10 mouse cellular contexts compared by ENCODE assay signal in the genomic region with DNA sequence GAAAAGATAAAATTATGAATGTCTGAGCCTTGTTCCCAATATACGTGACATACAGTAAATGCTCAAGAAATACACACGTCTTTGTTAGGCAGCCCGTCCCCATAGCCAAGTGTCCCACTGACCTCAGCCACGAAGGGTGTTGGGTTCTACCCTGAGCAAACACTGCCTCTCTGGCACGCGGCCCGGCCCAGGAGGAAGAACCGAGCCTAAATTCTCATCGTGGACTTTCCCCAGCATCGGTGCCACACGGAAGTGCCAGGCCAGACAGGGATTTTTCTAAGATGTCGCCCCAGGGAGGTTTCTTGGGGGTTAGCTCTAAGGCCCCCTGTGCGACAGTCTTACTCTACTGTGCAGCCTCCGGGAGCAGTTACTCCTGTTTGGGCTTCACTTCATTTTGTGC. TPM values are rescaled to one million over a fixed set of nuclear protein-coding genes. Genes with fewer than 3 reads are reported as not detected.
DNase-seq lines count a peak whose midpoint lies in the region; ATAC-seq and TF ChIP-seq lines count a peak whose summit lies in the region.
"Had no signal": no experiment of that assay in that cellular context is flagged by ENCODE, and none has a peak within 500 bp of the region (broad histone marks: within the 10 kb centered on the region; RNA-seq: fewer than 3 reads in every experiment).

No protein-coding gene starts in this region.

- ATAC-seq in lung, embryonic 14.5 days (ENCODE audit: insufficient read depth), result no peak
- ATAC-seq in stomach, embryonic 16.5 days (ENCODE audit: insufficient read depth, low FRiP score), result no peak

- no peaks in the 10 kb centered on the region for H3K9me3 ChIP-seq in lung, embryonic 14.5 days (ENCODE audit: low read depth, low read length)
- H3K9me3 ChIP-seq in stomach, embryonic 16.5 days (replicated peaks; ENCODE audit: control insufficient read depth, low read length), result no peaks in the 10 kb centered on the region
- H3K9me3 ChIP-seq: limb, embryonic 12.5 days; neural tube, embryonic 15.5 days had no signal

- peak overlapping the region; percentile 53 for H3K4me2 ChIP-seq in lung, embryonic 14.5 days
- peak overlapping the region; percentile 45 for H3K4me2 ChIP-seq in stomach, embryonic 16.5 days (ENCODE audit: low read depth, low read length)
- H3K4me2 ChIP-seq: limb, embryonic 12.5 days had no signal

- H3K27ac ChIP-seq in lung, embryonic 14.5 days (ENCODE audit: low read depth), result no peak overlapping the region
- peak overlapping the region; percentile 94 for H3K27ac ChIP-seq in stomach, embryonic 16.5 days (ENCODE audit: low read length)
- H3K27ac ChIP-seq: limb, embryonic 12.5 days; neural tube, embryonic 15.5 days had no signal

- peak; percentile 52 for DNase-seq in cerebellum, adult 9-11 months
- DNase-seq in cerebellum, adult 8-10 months, result no peak
- peak; percentile 79 to 81 for DNase-seq in lung, adult 18-20 months
- DNase-seq in lung, postnatal 10 days, result no peak
- DNase-seq in lung, embryonic 14.5 days, result no peak
- no peak for DNase-seq in spleen, adult 12 weeks (ENCODE audit: low spot score)
- no peak for DNase-seq in embryo, embryonic 11 days

- H3K36me3 ChIP-seq in lung, embryonic 14.5 days (ENCODE audit: insufficient read depth), result no peaks in the 10 kb centered on the region
- no peaks in the 10 kb centered on the region for H3K36me3 ChIP-seq in stomach, embryonic 16.5 days (ENCODE audit: control insufficient read depth, insufficient read depth, low read length)
- H3K36me3 ChIP-seq: neural tube, embryonic 15.5 days had no signal

- TF ChIP-seq CTCF in lung, embryonic 14.5 days (IDR thresholded peaks at IDR 0.05; ENCODE audit: low read depth), result no peak

- WGBS in lung, embryonic 14.5 days, result 43% methylated on average over 14 of the region's 14 CpGs
- WGBS in stomach, embryonic 16.5 days, result 41% methylated on average over 14 of the region's 14 CpGs

- peaks cover 14% of the 10 kb centered on the region for H3K4me1 ChIP-seq in lung, embryonic 14.5 days (ENCODE audit: insufficient read depth)
- H3K4me1 ChIP-seq in stomach, embryonic 16.5 days (ENCODE audit: control insufficient read depth, insufficient read depth, low read length), result peaks cover 40% of the 10 kb centered on the region

- H3K9ac ChIP-seq in lung, embryonic 14.5 days, result no peak overlapping the region
- H3K9ac ChIP-seq in stomach, embryonic 16.5 days (ENCODE audit: low read length), result peak overlapping the region; percentile 66
- H3K9ac ChIP-seq: limb, embryonic 12.5 days; neural tube, embryonic 15.5 days had no signal

- H3K27me3 ChIP-seq in lung, embryonic 14.5 days (ENCODE audit: insufficient read depth, low read length), result peaks cover 22% of the 10 kb centered on the region
- H3K27me3 ChIP-seq in stomach, embryonic 16.5 days (ENCODE audit: control insufficient read depth, insufficient read depth, low read length), result peaks cover 7% of the 10 kb centered on the region

- no peak overlapping the region for H3K4me3 ChIP-seq in lung, embryonic 14.5 days (ENCODE audit: low read depth, low read length)
- peak overlapping the region; percentile 47 for H3K4me3 ChIP-seq in stomach, embryonic 16.5 days (replicated peaks; ENCODE audit: low read length)
- H3K4me3 ChIP-seq: limb, embryonic 12.5 days; neural tube, embryonic 15.5 days had no signal

RNA-seq across cellular contexts. Expression of gene Tjp3, which starts 1.6 kb away (rescaled TPM):
- 15.3 and 17.2 TPM in 2 replicates for polyA plus RNA-seq in lung, embryonic 14.5 days (2014; fragmentation: Nextera tagmentation; extraction: Ambion mirVana)
- 29.1 and 35.7 TPM in 2 replicates for polyA plus RNA-seq in stomach, embryonic 16.5 days (2015; fragmentation: Nextera tagmentation; extraction: Ambion mirVana)

RNA-seq across cellular contexts. Expression of gene Pip5k1c, which starts 3.0 kb away (rescaled TPM):
- 50.8 and 58.6 TPM in 2 replicates for polyA plus RNA-seq in lung, embryonic 14.5 days (2014; fragmentation: Nextera tagmentation; extraction: Ambion mirVana)
- polyA plus RNA-seq in stomach, embryonic 16.5 days (2015; fragmentation: Nextera tagmentation; extraction: Ambion mirVana), result 40.8 and 41.8 TPM in 2 replicates

RNA-seq across cellular contexts. Expression of gene Apba3, which starts 23.1 kb away (rescaled TPM):
- 50.4 and 50.8 TPM in 2 replicates for polyA plus RNA-seq in lung, embryonic 14.5 days (2014; fragmentation: Nextera tagmentation; extraction: Ambion mirVana)
- 61.6 and 66.9 TPM in 2 replicates for polyA plus RNA-seq in stomach, embryonic 16.5 days (2015; fragmentation: Nextera tagmentation; extraction: Ambion mirVana)

RNA-seq across cellular contexts. Expression of gene Mrpl54, which starts 23.1 kb away (rescaled TPM):
- polyA plus RNA-seq in lung, embryonic 14.5 days (2014; fragmentation: Nextera tagmentation; extraction: Ambion mirVana), result 222 and 223 TPM in 2 replicates
- polyA plus RNA-seq in stomach, embryonic 16.5 days (2015; fragmentation: Nextera tagmentation; extraction: Ambion mirVana), result 197 and 220 TPM in 2 replicates

RNA-seq across cellular contexts. Expression of gene Cactin, which starts 31.1 kb away (rescaled TPM):
- 34.3 and 42.9 TPM in 2 replicates for polyA plus RNA-seq in lung, embryonic 14.5 days (2014; fragmentation: Nextera tagmentation; extraction: Ambion mirVana)
- 22.4 and 26.7 TPM in 2 replicates for polyA plus RNA-seq in stomach, embryonic 16.5 days (2015; fragmentation: Nextera tagmentation; extraction: Ambion mirVana)

Comparison
In these comparisons a context has a peak if more than half of its experiments do, and no peak if none do; other contexts are left out.
1. DNase-seq: peak in cerebellum, adult 9-11 months (single experiment) and lung, adult 18-20 months (2 of 2); none in cerebellum, adult 8-10 months (single experiment), lung, postnatal 10 days (single experiment), lung, embryonic 14.5 days (single experiment), spleen, adult 12 weeks (single experiment) and embryo, embryonic 11 days (single experiment).